Mouse (Mus musculus) spleen, postnatal 14 days (tissue): ENCODE results near the gene Astl.
A peak's percentile ranks its signal among the peaks of the same experiment; 100 is the strongest.
"Not testable (repeated sequence)": the region's sequence is repeated elsewhere in the genome, so short reads cannot be mapped to it uniquely, and the experiment has no call there.

Source experiments
- DNase-seq, 2 experiments: peaks; one replicate each; pipeline ENCODE4 v3.0.0; 2021 to 2022; ENCODE audit warnings: low spot score in 2 of 2

Gene Astl

DNA sequence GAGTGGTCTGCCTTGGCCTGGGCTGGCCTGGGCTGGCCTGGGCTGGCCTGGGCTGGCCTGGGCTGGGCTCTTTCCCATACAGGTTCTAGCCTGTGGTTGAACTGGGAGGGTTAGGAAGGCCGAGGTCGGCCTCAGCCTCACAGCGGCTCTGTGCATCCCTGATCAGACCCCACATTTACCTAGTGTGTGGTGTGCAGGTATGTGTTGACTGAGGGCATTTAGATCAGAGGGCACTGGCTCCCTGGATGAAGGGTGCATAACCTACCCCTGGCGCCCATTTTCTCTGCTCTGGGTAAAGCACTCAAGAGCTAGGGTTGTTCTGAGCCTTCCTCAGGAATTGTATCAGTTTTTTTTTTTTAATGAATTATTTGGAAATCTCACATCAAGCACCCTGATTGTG lies at the start of gene Astl:
TSS of gene Astl (plus strand) at position 224 of the 400 bp plus-strand sequence.
- no peak for DNase-seq

DNA sequence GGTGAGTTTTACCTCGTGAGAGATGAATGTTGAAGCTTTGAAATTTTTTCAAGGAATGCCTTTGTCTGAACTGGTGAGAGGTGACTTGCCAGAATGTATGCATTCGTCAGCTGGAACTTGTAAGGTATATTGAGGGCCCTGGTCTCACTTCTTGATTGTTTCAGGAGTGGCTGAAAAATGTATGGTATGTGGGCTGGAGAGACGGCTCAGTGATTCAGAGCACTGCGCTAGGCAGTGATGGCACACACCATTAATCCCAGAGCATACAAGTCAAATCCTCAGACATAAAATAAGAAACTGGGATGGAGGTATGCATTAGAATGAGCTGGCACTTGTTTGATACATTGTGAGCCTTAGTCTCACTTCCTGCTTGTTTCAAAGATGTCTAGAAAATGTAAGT lies 46.2 kb upstream of the Astl start:
- DNase-seq = no peak

DNA sequence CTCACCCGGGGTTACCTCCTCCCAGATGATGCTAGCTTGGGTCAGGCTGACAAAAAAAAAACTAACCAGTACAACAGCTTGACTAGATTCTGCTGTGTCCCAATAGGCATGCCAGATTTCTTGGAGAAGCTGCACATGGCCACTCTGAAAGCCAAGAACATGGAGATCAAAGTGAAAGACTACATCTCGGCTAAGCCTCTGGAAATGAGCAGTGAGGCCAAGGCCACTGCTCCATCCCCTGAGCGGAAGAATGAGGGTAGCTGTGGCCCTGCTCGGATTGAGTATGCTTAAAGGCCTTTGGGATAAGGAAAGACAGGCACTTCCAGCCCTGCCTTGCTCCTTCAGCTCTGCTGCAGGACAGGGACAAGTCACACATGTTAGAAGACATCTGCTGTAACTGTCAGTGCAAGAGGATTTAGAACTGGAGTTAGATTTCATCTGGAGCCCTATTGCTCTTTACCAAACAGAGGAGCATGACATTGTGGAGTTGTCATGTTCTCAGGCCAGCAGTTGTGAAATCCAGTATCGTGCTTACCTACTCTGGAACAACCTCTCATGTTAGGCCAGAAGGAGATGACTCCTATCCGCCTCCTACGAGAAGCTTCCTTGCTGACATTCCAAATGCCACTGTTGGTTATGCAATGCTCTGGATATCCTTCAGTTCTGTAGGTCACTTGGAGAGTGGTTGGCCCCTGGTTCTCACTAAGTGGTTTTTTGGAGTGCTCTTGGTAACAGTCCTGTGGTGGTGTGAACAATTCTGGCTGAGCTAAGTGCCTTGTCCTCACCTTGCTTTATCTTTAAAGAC lies 41.2 kb upstream of the Astl start:
- DNase-seq = no peak

DNA sequence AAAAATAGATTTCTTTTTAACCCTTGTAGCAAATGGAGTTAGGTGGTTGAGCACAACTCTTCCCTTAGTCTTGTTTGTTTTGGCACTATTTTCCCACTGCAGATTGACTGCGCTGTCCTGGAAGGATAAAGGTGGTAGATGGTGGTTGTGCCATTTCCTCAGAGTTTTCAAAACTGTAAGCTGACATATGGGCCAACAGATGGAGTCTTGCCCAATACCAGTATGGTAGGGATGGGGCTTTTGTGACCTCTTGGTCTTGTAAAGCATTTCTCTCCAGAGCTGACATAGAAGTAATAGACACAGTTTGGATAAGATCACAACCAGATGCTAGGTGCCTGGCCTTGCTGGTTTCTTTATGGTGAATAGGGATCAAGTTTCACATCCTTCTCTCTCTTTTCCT lies 40.4 kb upstream of the Astl start:
- no peak for DNase-seq

DNA sequence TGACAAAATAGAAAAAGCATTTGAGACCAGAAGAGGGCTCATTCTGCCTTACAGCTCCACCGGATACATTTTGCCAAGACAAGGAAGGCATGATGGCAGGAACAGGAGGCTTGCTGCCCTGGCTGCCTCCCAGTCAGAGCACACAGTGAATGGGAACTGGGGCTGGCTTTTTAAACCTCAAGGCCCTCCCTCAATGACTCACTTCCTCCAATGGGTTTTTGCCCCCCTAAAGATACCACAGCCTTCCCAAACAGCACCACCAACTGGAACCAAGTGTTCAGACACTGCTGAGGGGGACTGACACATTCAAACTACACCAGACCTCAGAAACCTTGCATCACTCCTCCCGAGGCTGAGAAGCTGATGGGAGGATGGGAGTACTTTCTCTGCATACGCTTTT lies 37.7 kb upstream of the Astl start:
- DNase-seq = no peak

DNA sequence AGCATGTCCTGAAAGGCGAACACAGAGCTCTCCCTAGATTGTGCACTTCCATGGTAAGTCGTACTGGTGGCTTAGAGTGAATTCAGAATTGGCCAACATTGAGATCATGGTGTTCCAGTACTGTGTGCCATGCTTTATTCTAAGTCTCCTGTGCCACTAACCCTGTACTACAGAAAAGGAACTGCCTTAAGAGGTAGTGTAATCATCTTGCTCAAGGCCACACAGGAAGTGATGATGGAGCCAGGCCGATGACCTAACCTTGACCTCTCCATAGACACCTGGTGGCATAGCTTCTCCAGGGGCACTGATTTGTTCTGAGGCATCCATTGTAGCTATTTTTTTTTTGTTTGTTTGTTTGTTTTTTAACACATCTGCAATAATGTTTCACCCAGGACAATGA lies 36.6 kb upstream of the Astl start:
- DNase-seq = no peak

DNA sequence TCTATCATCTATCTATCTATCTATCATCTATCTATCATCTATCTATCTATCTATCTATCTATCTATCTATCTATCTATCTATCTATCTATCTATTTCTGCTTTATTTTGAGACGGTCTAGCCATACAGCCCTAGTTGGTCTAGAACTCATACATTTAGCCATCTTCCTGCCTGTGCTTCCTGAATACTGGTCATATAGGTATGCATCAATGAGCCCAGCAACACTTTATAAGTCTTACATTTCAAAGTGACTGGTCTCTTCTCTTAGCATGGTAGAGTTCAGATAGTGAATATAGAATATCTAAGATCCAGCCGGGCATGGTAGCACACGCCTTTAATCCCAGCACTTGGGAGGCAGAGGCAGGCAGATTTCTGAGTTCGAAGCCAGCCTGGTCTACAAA lies 34.2 kb upstream of the Astl start:
- DNase-seq = not testable (repeated sequence)

DNA sequence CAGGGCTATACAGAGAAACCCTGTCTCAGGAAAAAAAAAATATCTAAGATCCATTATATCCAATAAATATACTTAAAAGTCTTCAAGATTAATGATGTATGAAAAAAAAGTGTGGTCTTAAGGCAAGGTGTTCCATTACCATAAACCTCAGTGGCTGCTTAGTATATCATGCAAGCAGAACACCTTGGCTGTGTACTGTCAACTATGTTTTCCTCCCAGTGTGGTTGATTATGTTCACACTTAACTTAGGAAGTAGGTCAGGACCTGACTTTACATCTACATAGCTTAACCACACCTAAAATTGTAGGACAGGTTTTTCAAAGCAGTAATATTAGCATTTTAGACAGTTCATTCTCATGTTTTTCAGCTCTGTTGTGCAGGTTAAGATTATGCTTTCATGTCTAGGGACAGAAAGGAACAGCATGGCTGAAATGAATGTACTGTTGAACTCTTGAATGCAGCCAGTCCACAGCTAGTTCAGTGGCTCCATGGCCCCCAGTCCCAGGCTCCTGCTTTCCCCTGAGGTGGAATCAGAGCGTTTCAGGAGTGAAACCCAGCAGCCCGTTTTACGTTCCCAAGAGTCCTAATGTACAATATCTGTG lies 33.7 kb upstream of the Astl start:
- no peak for DNase-seq

DNA sequence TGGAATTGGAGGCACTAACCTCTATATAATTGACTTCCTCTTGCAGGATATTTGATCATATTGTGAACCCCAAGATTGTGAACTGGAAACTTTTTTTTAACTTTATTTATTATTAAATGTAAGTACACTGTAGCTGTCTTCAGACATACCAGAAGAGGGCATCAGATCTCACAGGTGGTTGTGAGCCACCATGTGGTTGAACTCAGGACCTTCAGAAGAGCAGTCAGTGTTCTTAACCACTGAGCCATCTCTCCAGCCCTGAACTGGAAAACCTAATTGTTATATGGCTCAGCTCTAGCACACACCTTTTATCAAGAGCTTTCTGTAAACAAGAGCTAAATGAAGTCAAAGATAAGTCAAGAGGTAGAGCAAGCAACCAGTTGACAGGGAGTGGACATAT lies 32.3 kb upstream of the Astl start:
- no peak for DNase-seq

DNA sequence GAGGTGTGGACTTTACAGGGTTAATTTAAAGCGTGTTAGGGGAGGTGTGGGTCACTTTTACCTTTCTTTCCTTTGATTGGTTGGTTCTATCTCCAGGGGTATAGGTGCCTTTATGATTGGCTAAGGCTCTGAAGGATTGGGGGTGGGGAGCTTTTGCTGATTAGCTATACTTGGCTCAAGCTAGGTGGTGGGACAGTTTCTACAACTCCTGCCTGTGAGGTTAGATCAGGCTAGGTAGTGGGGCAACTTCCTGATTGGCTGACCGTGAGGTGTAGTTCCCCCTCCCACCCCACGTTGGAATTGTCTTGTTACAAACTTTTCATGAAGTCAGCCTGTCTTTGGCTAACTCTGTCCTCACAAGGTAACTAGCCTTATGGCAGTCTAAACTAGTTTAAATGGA lies 31.3 kb upstream of the Astl start:
- DNase-seq = no peak

DNA sequence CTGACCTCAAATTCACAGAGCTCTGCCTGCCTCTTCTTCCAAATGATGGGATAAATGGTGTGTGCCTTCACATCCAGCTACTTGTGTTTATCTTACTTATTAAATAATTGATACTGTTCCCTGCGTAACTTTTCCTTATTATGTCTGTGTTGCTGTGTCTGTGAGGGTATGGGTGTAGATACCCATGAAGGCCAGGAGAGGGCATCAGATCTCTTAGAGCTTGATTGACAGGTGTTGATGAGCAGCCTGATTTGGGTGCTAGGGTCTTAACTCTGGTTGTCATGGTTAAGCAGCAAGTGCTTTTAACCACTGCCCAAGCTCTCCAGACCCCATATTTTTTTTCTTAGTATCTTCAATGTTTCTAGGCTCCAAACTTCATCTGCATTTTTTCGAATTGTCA lies 29.8 kb upstream of the Astl start:
- DNase-seq = no peak

DNA sequence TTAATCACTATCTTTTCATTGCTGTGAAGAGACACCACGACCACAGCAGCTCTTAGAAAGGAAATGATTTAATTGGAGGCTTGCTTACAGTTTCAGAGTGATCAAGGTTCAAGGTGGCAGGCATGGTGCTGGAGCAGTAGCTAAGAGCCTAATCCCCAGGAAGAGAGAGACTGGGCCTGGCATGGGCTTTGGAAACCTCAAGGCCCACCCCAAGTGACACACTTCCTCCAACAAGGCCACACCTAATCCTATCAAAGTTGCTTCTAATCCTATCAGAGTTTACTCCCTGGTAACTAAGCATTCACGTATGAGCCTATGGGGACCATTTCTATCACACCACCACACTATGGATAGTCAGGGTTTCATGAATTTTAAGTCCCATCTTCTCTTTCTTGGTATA lies 28.2 kb upstream of the Astl start:
- no peak for DNase-seq

DNA sequence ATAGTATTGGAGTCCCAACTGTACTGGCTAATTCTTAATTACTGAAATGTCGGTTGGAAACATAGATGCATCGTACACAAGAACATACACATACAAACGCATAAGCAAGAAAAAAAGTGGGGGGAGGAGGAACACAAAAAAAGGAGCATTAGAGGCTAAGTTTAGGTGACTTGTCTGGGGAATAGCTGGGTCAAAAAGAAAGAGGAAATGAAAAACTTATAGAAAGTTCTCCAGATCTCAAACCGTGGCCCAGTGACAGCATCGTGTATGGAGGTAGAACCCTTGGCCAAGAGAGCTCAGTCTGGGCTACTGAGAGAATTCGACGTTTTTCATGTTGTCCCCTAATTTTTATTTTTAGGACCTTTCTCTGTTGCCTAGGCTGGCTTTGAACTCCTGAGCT lies 27.8 kb upstream of the Astl start:
- DNase-seq = no peak

DNA sequence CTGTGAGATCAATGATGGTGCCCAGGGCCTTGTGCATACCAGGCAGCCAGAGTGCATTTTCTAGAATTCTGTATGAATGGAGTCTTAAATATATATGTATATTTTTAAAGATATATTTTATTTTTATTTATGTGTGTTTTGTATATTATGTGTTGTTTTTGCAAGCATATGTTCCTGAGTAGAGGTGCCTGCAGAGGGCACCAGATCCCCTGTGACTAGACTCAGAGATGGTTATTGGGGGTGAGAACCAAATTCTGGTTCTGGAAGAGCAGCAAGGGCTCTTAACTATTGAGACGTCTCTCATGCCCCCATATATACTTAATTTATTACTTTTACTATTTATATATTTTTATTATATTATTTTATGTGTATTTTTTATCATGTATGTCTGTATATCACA lies 27.2 kb upstream of the Astl start:
- no peak for DNase-seq

DNA sequence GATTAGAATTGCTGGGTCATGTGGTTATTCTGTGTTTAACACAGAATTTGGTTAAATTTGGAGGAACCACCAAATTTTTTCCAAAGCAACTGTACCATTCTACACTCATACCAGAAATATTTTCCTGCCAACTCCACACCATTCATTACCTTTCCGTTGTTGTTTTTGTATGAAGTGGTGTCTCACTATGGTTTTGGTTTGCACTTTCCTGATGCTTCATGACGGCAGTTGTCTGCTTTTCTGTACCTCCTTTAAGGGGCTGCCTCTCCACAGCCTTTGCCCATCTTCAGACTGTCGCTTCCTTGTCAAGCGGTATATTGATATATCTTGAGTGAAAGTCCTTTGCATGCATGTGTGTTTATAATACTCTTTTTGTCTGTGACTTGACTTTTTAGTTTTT lies 25.6 kb upstream of the Astl start:
- DNase-seq = no peak

DNA sequence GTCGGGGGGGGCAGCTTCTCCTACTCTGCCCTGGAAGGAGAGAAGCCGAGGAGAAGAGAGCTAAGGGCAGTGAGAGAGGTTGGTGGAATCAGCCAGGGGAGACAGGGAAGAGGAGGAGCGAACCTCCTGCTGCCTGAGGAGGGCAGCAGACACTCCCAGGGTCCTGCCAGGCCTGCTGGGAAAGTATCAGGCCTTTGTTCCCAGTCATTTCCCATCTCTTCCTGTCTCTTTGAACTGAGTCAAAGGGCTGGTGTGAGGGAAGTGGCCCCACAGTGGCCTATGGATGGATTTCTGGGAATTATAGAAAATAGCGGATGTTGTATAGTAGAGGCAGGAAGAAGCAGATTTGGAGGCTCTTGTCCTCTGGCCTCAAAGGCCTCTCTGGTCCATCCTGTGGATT lies 24.6 kb upstream of the Astl start:
- DNase-seq = no peak

DNA sequence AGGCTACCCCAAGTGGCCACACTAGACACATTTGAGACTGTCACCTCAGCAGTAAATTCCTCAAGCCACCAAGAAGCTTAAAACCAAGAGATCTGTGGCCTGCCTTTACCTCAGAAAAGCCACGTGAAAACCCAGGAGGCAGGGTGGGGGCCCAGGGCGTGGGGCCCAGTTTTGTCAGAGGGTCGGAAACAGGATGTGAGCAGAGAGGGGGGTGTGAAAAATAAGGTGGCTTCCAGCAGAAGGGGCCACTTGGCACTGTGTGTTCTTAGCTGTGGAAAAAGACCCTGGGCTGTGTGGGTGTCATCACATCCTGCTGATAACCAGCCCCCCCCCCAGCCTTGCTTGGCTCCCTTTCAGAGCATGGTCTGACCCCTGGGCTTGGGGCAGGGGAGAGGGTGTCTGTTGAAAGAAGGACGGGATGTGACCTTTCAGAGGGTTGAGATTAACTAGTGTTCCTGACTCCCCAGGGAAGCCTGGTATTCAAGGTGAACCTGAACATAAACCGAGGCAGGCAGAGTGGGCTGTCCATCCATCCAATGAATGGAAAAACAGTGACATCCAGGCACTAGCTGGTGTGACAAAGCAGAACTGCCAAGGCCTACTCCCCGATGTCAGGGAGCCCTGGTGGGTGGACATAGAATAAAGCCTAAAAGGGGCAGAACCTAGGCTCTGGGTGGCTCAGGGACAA lies 23.8 kb upstream of the Astl start:
- peak; percentile 37 to 49 for DNase-seq

DNA sequence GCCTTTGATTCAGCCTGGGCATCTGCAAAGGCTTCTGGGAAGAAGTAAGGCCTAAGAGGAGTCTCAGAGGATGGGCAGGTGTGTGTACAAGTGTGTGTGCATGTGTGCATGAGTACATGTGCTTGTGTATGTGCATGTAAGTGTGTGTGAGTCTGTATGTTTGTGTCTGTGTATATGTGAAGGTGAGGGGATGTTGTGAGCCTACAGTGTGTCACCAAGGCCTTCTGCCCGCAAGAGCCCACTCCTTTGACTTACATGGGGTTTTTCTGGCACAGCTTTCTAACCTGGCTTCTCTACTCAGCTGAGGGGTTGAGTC lies 23.3 kb upstream of the Astl start:
- no peak for DNase-seq

DNA sequence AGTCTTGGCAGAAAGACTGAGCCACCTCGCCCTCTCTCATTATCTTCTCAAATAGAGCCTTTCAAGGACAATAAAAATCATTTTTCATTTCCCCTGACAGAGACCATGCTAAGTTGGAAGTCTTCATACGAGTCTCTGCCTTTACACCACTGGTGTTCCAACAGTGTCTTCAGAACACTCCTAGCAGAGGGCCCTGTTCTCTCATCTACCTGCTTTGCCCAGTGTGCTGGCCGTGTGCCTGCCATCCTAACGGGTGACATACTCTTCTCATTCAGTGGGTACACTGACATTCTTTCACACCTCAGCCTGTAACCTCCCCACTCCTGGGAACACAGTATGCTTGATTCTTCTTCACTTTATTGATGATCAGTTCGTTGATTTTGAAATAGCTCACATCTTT lies 22.0 kb upstream of the Astl start:
- DNase-seq = no peak

DNA sequence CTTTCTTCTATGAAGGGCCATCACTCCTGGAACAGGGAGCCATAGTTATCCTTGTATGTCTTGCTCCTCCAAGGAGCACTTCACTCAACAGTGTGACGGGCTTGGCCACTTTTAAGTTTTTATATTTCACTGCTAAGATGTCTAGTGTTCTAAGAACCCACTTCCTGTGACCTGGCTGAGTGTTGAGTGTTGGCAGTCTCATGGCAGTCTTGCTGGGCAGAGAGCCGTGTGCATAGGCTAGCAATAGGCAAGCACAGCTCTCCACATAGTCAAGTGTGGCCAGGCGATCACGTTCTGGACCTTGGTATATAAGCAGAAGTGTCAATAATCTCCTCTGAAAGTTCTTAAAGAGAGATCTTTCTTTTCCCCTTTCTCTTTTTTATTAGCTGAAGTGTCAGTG lies 20.3 kb upstream of the Astl start:
- DNase-seq = no peak

DNA sequence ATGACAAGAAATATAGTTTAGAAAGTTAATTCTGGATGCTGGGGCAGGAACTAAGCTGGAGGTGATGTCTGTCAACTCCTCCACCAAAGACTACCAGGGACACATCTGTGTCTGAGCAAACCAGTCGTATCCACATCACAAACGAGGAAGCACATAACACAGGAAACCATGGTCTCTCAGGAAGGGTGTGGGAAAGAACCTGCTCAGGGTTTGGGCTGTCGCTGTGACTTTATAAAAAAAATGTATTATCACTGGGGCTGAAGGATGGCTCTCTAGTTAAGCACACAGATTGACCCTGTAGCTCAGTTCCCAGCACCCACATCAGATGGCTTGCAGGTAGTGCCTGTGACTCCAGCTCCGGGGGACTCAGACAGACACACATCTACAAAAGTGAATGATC lies 19.4 kb upstream of the Astl start:
- DNase-seq = no peak

DNA sequence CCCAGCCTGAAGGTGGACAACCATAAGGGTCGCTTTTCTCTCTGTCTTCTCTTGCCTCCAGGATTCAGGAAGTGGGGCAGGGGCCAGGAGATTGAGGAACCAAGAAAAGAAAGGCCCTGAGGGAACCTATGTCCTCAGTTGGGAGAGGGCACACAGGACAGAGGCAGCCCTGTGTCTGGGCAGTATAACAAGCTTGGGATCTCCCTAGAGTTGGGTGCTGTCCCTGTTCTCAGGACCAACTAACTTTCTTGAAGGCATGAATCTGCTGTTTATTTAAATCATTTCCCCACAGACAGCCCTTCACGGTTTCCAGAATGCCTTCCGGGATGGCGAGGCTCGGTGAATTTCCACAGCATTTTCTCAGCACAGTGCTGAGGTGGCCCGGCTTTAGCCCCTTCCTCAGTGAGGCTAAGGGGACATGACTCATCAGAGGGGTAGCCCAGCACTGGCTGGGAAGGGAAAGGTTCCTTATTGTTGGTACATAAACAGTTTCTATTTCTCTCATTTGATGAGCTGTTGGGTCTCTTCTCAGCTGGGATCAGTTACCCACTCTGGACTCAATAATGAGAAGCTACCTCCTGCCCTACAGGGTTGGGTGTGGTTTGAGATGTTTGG lies 15.7 kb upstream of the Astl start:
- DNase-seq = no peak

DNA sequence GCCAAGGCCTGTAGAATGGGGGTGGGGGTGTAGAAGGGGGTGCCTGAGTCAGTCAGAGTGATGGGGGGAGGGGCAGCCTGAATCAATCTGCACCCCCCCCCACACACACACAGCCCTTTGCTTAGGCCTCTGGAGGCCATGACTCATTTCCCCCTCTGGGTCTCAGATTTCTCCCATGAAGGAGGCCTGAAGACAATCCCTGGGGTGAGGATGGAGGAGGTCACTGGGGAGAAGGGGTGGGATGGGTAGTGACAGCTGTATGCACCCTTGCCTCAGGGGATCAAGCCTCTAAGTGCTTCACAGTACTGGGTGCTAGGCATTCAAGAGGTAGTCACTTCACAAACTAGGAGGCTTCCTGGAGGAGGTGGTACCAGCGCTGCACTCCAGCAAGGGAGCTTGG lies 14.8 kb upstream of the Astl start:
- DNase-seq = no peak
